Comparison of ENCODE assay signal across 8 mouse cellular contexts in genomic region chr14:102982627-102983540, GRCm38 (mm10). TPM values are rescaled to one million over a fixed set of nuclear protein-coding genes. Genes with fewer than 3 reads are reported as not detected.
DNase-seq lines count a peak whose midpoint lies in the region; ATAC-seq lines count a peak whose summit lies in the region.

Gene Kctd12 (minus strand): TSS chr14:102982637.

- peak within 1 kb of the TSS; percentile 85 for H3K4me2 ChIP-seq in embryonic facial prominence, embryonic 14.5 days (ENCODE audit: low read depth, low read length)
- H3K4me2 ChIP-seq in limb, embryonic 11.5 days (ENCODE audit: low read depth, severe bottlenecking), result peak within 1 kb of the TSS; percentile 95
- H3K4me2 ChIP-seq in midbrain, embryonic 12.5 days (replicated peaks), result peak within 1 kb of the TSS; percentile 95

- H3K27me3 ChIP-seq in embryonic facial prominence, embryonic 14.5 days (replicated peaks; ENCODE audit: control insufficient read depth, insufficient read depth, low read length), result no peaks in the 10 kb centered on the region
- no peaks in the 10 kb centered on the region for H3K27me3 ChIP-seq in limb, embryonic 11.5 days (ENCODE audit: control insufficient read depth, insufficient read depth, low read length)
- peaks cover 23% of the 10 kb centered on the region for H3K27me3 ChIP-seq in midbrain, embryonic 12.5 days

- peak within 1 kb of the TSS; percentile 94 for H3K27ac ChIP-seq in embryonic facial prominence, embryonic 14.5 days (replicated peaks; ENCODE audit: low read depth, low read length)
- H3K27ac ChIP-seq in limb, embryonic 11.5 days (replicated peaks; ENCODE audit: low read depth, low read length), result peak within 1 kb of the TSS; percentile 73
- peak within 1 kb of the TSS; percentile 74 for H3K27ac ChIP-seq in midbrain, embryonic 12.5 days (replicated peaks)

- peak; percentile 92 for ATAC-seq in embryonic facial prominence, embryonic 14.5 days (ENCODE audit: low read depth)
- peak; percentile 92 for ATAC-seq in limb, embryonic 11.5 days (ENCODE audit: insufficient number of reproducible peaks, low FRiP score, low TSS enrichment, low read depth)
- peak; percentile 90 for ATAC-seq in midbrain, embryonic 12.5 days (ENCODE audit: low FRiP score, low read depth)

- H3K9ac ChIP-seq in embryonic facial prominence, embryonic 14.5 days (ENCODE audit: low read depth, low read length), result peak within 1 kb of the TSS; percentile 87
- peak within 1 kb of the TSS; percentile 82 for H3K9ac ChIP-seq in limb, embryonic 11.5 days (ENCODE audit: low read length)
- peak within 1 kb of the TSS; percentile 67 for H3K9ac ChIP-seq in midbrain, embryonic 12.5 days (replicated peaks)

- peak within 1 kb of the TSS; percentile 78 for H3K4me3 ChIP-seq in embryonic facial prominence, embryonic 14.5 days (ENCODE audit: low read depth, low read length)
- peak within 1 kb of the TSS; percentile 62 for H3K4me3 ChIP-seq in limb, embryonic 11.5 days (ENCODE audit: low read depth, low read length)
- H3K4me3 ChIP-seq in midbrain, embryonic 12.5 days, result peak within 1 kb of the TSS; percentile 68

- H3K9me3 ChIP-seq in embryonic facial prominence, embryonic 14.5 days (ENCODE audit: control insufficient read depth, low read length), result no peaks in the 10 kb centered on the region
- no peaks in the 10 kb centered on the region for H3K9me3 ChIP-seq in limb, embryonic 11.5 days (ENCODE audit: control insufficient read depth, low read length)
- no peaks in the 10 kb centered on the region for H3K9me3 ChIP-seq in midbrain, embryonic 12.5 days

- H3K36me3 ChIP-seq in embryonic facial prominence, embryonic 14.5 days (ENCODE audit: control insufficient read depth, insufficient read depth, low read length), result no peaks in the 10 kb centered on the region
- no peaks in the 10 kb centered on the region for H3K36me3 ChIP-seq in limb, embryonic 11.5 days (ENCODE audit: control insufficient read depth, insufficient read depth, low read length)
- no peaks in the 10 kb centered on the region for H3K36me3 ChIP-seq in midbrain, embryonic 12.5 days

- peaks cover 17% of the 10 kb centered on the region; the same call in 1 of the 2 replicates for H3K4me1 ChIP-seq in embryonic facial prominence, embryonic 14.5 days (ENCODE audit: control insufficient read depth, insufficient read depth, low read length)
- H3K4me1 ChIP-seq in limb, embryonic 11.5 days (ENCODE audit: control insufficient read depth, insufficient read depth, low read length), result 0 out of 2 replicates have a peak, but pooled peaks cover 3% of the 10 kb centered on the region
- H3K4me1 ChIP-seq in midbrain, embryonic 12.5 days, result peaks cover 14% of the 10 kb centered on the region

- peak; percentile 58 to 66 for DNase-seq in adrenal gland, postnatal 4 days (ENCODE audit: low spot score in 2 of 2)
- DNase-seq in embryonic facial prominence, embryonic 14.5 days (ENCODE audit: low spot score), result peak; percentile 95
- peak; percentile 93 to 96 for DNase-seq in heart, adult 18-20 months
- DNase-seq in kidney, adult 11 months, result peak; percentile 89
- peak; percentile 86 for DNase-seq in limb, embryonic 11.5 days (ENCODE audit: low spot score)
- DNase-seq in skeletal muscle tissue, adult 2 months (ENCODE audit: low read depth, low spot score), result peak; percentile 89
- DNase-seq in yolk sac, embryonic 10.5 days (ENCODE audit: low spot score), result peak; percentile 92

- 3% methylated on average over 24 of the region's 66 CpGs for WGBS in embryonic facial prominence, embryonic 14.5 days
- 2% methylated on average over 52 of the region's 66 CpGs for WGBS in limb, embryonic 11.5 days
- 2% methylated on average over 61 of the region's 66 CpGs for WGBS in midbrain, embryonic 12.5 days

RNA-seq across cellular contexts. Expression of gene Kctd12, which starts in this region (rescaled TPM):
- 10 to 100 TPM; 45.2 to 48.6 TPM for total RNA-seq in adrenal gland, postnatal 4 days (2021)
- polyA plus RNA-seq in embryonic facial prominence, embryonic 14.5 days (2014; fragmentation: Nextera tagmentation; extraction: Ambion mirVana), result 69.7 and 74.4 TPM in 2 replicates
- 10 to 100 TPM; 21.3 to 25.3 TPM for total RNA-seq in heart, adult 18-20 months (2021)
- 22.8 and 24.7 TPM in 2 replicates for polyA plus RNA-seq in limb, embryonic 11.5 days (2014; fragmentation: Nextera tagmentation; extraction: Ambion mirVana)
- polyA plus RNA-seq in midbrain, embryonic 12.5 days (2016; fragmentation: Nextera tagmentation; extraction: Ambion mirVana), result 8.7 and 12.6 TPM in 2 replicates

Comparison
In these comparisons a context has a peak if more than half of its experiments do, and no peak if none do; other contexts are left out.
1. Peak in every context shown above with its lines: DNase-seq, ATAC-seq, H3K4me3 ChIP-seq and H3K27ac ChIP-seq.